ENCODE assay signal across 25 mouse cellular contexts in genomic region chr7:78500863-78501262, GRCm38 (mm10).
DNase-seq lines count a peak whose midpoint lies in the region; TF ChIP-seq lines count a peak whose summit lies in the region.
"Had no signal": no experiment of that assay in that cellular context is flagged by ENCODE, and none has a peak within 500 bp of the region (broad histone marks: within the 10 kb centered on the region; RNA-seq: fewer than 3 reads in every experiment).

No protein-coding gene starts in this region.

- 82% methylated on average over 5 of the region's 5 CpGs for WGBS in cerebellum, adult 2 months

- H3K27me3 ChIP-seq in cerebellum, adult 2 months (ENCODE audit: control insufficient read depth, insufficient read depth, low read length), result no peaks in the 10 kb centered on the region
- H3K27me3 ChIP-seq: embryonic facial prominence, embryonic 13.5 days; forebrain, embryonic 12.5 days; forebrain, embryonic 15.5 days; heart, embryonic 13.5 days had no signal

- peaks cover 31% of the 10 kb centered on the region for H3K4me1 ChIP-seq in cerebellum, adult 2 months (ENCODE audit: control insufficient read depth, insufficient read depth, low read length)
- H3K4me1 ChIP-seq: embryonic facial prominence, embryonic 10.5 days; embryonic facial prominence, embryonic 13.5 days; forebrain, embryonic 12.5 days; forebrain, embryonic 15.5 days; heart, embryonic 13.5 days had no signal

- no peak for DNase-seq in cerebellum, adult 2 months
- no peak for DNase-seq in cerebellum, adult 18-20 months
- DNase-seq in layer of hippocampus, adult 2 months (ENCODE audit: low spot score in 2 of 2), result no peak
- no peak for DNase-seq in layer of hippocampus, adult 18-20 months (ENCODE audit: low spot score in 2 of 2)
- DNase-seq in right cerebral cortex, postnatal 10 days (ENCODE audit: low spot score in 2 of 2), result peak; percentile 28 to 46
- DNase-seq in right cerebral cortex, postnatal 36 days (ENCODE audit: low spot score in 2 of 2), result no peak
- DNase-seq: adrenal gland, adult 8-10 months; adrenal gland, postnatal 25 days; cerebellum, adult 8-10 months; cerebellum, postnatal 10 days; cerebellum, postnatal 36 days; embryo, embryonic 11 days; gastrocnemius, adult 2 months; gastrocnemius, postnatal 14 days; heart, adult 18-20 months; heart, postnatal 14 days; heart, postnatal 4 days had no signal

- H3K4me3 ChIP-seq in cerebellum, adult 2 months (replicated peaks; ENCODE audit: insufficient read depth, low read depth, low read length), result no peak overlapping the region
- no peak overlapping the region for H3K4me3 ChIP-seq in layer of hippocampus, adult 2 months
- H3K4me3 ChIP-seq: embryonic facial prominence, embryonic 10.5 days; embryonic facial prominence, embryonic 13.5 days; erythroblast, embryonic 14.5 days; forebrain, embryonic 12.5 days; forebrain, embryonic 15.5 days; gastrocnemius, adult 2 months; heart, embryonic 13.5 days had no signal

- TF ChIP-seq CTCF in cerebellum, adult 2 months (IDR thresholded peaks at IDR 0.05; ENCODE audit: borderline replicate concordance, insufficient read depth, low read depth, low read length), result no peak
- no peak for TF ChIP-seq CTCF in layer of hippocampus, adult 2 months (conservative IDR thresholded peaks at IDR 0.05)

- TF ChIP-seq POLR2A in cerebellum, adult 2 months (IDR thresholded peaks at IDR 0.05; ENCODE audit: borderline replicate concordance, insufficient read depth, low read length), result no peak

- peak overlapping the region; percentile 13; the same call in 1 of the 2 replicates for H3K27ac ChIP-seq in cerebellum, adult 2 months (ENCODE audit: insufficient read depth, low read length)
- H3K27ac ChIP-seq in layer of hippocampus, adult 2 months, result peak overlapping the region; percentile 28; the same call in 1 of the 2 replicates
- H3K27ac ChIP-seq: embryonic facial prominence, embryonic 10.5 days; embryonic facial prominence, embryonic 13.5 days; forebrain, embryonic 12.5 days; forebrain, embryonic 15.5 days; gastrocnemius, adult 2 months; heart, embryonic 13.5 days; hindbrain, embryonic 14.5 days; hindbrain, postnatal 0 days had no signal

Comparison
In these comparisons a context has a peak if more than half of its experiments do, and no peak if none do; other contexts are left out.
1. DNase-seq: peak in right cerebral cortex, postnatal 10 days (2 of 2); none in cerebellum, adult 2 months (0 of 2), cerebellum, adult 18-20 months (0 of 2), layer of hippocampus, adult 2 months (0 of 2), layer of hippocampus, adult 18-20 months (0 of 2) and right cerebral cortex, postnatal 36 days (0 of 2).